Mouse (Mus musculus): Measurements from ENCODE around the gene Dynlrb1.
A peak's percentile ranks its signal among the peaks of the same experiment; 100 is the strongest.

The Dynlrb1 gene

GRCm38 (mm10) chr2:155283793-155284192 is 47.5 kb downstream of the Dynlrb1 start:
- no peak for DNase-seq

DNA sequence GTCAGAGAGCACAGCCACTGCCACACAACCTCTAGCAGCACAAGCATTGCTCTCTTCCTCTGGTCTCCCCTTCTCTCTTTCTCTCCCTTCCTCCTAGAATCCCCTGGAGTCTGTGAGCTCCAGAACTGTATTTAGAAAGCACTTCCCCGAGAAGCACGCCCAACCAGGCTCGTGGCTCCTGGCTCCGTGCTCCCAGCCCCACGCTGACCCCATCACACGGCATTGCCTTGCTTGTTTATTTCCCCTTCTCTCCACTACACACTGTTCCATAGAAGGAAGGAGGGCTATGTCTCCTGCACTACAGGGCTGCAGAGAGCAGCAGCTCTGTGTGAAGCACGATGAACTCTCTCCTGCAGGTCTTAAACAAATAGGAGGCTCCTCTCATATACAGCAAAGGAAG is 48.3 kb downstream of the Dynlrb1 start:
- no peak for DNase-seq

DNA sequence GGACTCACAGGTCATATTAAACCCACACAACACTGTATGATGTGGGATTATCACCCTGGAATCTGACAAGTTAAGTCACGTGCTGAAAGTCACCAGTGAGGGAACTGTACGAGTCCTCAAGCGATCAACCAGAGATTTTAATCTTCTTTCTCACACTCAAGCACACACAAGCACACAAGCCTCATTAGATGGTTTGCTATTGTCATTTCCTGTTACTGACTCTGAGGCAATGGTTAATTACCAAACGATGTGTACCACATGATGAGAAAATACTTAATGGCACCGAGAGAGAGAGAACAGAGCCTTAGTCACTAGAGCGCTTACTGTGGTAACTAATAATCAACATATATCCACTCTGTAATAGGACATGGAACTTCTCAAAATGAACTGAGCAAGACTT is 49.4 kb downstream of the Dynlrb1 start:
- DNase-seq, result no peak

- no peak for DNase-seq
These were observed 51.3 kb downstream of the Dynlrb1 start for GRCm38 (mm10) chr2:155287456-155288250.

DNA sequence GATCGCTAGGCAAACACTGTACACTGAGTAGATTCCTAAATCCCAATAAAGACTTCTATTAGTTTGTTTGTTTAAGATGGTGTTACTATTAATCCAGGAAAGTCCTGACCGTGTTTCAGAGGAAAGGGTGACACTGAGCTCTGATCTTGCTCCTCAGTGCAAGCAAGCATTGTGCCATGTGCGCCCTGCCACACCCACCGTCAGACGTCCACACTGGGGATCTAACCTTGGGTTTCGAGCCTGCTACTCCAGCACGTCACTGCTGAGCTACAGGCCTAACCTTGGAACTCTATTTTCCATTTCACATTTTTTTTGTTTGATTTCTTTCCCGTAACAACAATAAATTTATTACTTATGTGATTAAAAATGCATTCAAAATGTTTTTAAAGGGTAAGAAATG is 53.7 kb downstream of the Dynlrb1 start:
- DNase-seq, result no peak

DNA sequence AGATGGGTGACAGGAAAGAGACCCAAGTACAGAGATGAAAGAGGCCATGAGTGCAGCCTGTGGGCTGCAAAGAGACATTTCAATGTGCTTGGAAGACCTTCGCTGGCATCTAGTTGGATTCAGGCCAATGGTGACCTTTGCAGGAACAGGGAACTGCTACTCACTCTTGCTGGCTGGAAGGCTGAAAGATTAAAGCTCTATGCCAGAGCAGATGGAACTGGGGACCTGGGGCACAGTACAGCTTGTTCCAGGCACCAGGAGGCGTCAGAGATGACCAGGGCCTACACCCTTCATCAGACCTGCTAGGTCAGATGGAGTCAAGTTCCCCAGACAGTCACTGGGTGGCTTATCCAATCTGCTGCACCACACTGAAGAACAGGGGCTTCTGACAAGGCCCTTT is 57.0 kb downstream of the Dynlrb1 start:
- peak; percentile 30 for DNase-seq

GRCm38 (mm10) chr2:155293946-155294345 is 57.6 kb downstream of the Dynlrb1 start:
- no peak for DNase-seq

- no peak for DNase-seq
These were observed 59.1 kb downstream of the Dynlrb1 start for GRCm38 (mm10) chr2:155295453-155295852.

GRCm38 (mm10) chr2:155299563-155299962 is 63.2 kb downstream of the Dynlrb1 start:
- DNase-seq, result no peak

Measured in cerebellum, adult 8-10 months (tissue).